Mouse (Mus musculus) liver, adult 2 months (tissue): ENCODE measurements around the gene Il31ra. TPM values are rescaled to one million over a fixed set of nuclear protein-coding genes. Genes with fewer than 3 reads are reported as not detected.

ENCODE experiments used
- DNase-seq: peaks from one replicate; pipeline ENCODE4 v3.0.0-alpha.2; 2011; ENCODE audit warnings: low read depth, low spot score; ENCODE audit errors: extremely low read depth
- H3K27ac ChIP-seq: fragments of 200-500 bp; replicated peaks from 2 replicates; pipeline ENCODE4 v1.5.1; 2012; ENCODE audit warnings: low read depth, mild to moderate bottlenecking, control low read depth, inconsistent platforms, low read length; ENCODE audit not compliant: insufficient read depth
- H3K27me3 ChIP-seq: fragments of 200-500 bp; 2 replicates; pipeline ENCODE4 v1.6.1; 2012; ENCODE audit warnings: mild to moderate bottlenecking, moderate library complexity, low read length, inconsistent platforms; ENCODE audit not compliant: control insufficient read depth, insufficient read depth
- H3K36me3 ChIP-seq: fragments of 200-500 bp; 2 replicates; pipeline ENCODE4 v1.6.1; 2012; ENCODE audit warnings: low read length, inconsistent platforms; ENCODE audit not compliant: control insufficient read depth, insufficient read depth
- H3K4me1 ChIP-seq: fragments of 200-500 bp; 2 replicates; pipeline ENCODE4 v1.6.1; 2011; ENCODE audit warnings: low read length; ENCODE audit not compliant: control insufficient read depth, insufficient read depth
- H3K4me3 ChIP-seq: fragments of 200-500 bp; 2 replicates; pipeline ENCODE4 v1.5.1; 2011; ENCODE audit warnings: low read depth, mild to moderate bottlenecking, control low read depth, low read length, moderate library complexity; ENCODE audit not compliant: insufficient read depth
- H3K79me2 ChIP-seq: fragments of 200-500 bp; 2 replicates; pipeline ENCODE4 v1.6.1; 2012; ENCODE audit warnings: inconsistent platforms, mild to moderate bottlenecking, low read length, moderate library complexity; ENCODE audit not compliant: control insufficient read depth, insufficient read depth
- H3K9ac ChIP-seq: fragments of 200-500 bp; 2 replicates; pipeline ENCODE4 v1.6.1; 2012; ENCODE audit warnings: low read depth, mild to moderate bottlenecking, control low read depth, inconsistent platforms, low read length
- CTCF ChIP-seq: fragments of 200-500 bp; IDR thresholded peaks from 2 replicates; pipeline ENCODE4 v1.5.1; 2011; ENCODE audit warnings: low read depth, low read length, control low read depth
- POLR2A ChIP-seq: fragments of 200-500 bp; IDR thresholded peaks from 2 replicates; pipeline ENCODE4 v1.6.1; 2011; ENCODE audit warnings: low read length, control low read depth; ENCODE audit not compliant: insufficient read depth; ENCODE audit errors: extremely low read depth
- WGBS: fragments of 180-500 bp; shearing (Covaris S2); methylation state at CpG from one replicate; pipeline ENCODE4 v1.1.7; 2018; 5-methylcytosine and 5-hydroxymethylcytosine counted together
- polyA plus RNA-seq: library from polyadenylated mRNA; depleted of rRNA; stranded (reverse); fragments of >200 nt; gene quantifications from 2 replicates; pipeline ENCODE4 v1.2.3, GENCODE M21; 2012
- total RNA-seq: library from RNA; depleted of rRNA; stranded (reverse); fragments of >200 nt; gene quantifications from 2 replicates; pipeline ENCODE4 v1.2.3, GENCODE M21; 2014

Il31ra gene
- total and polyA plus RNA-seq, 2 experiments, result not detected

DNA sequence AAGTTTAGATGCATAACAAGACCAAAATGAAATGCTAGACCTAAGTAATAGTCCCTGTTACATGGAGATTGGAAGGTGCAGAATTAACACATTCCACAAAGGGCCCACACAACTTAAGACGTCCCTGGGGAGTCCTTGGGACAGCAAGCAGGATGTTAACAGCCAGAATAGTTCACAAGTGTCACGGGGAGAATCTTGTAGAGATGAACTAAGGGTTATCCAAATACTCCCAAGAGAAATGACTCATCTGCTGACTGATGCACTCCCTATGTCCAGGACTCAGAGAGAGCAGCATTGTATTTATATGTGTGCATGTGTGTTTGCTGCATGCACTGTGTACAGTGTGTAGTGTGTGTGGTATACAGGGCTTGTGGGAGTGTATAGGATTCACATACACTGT lies 37.7 kb downstream of the Il31ra start:
- 62% methylated on average over 2 of the region's 2 CpGs for WGBS
- H3K4me3 ChIP-seq, result no peak overlapping the region
- H3K36me3 ChIP-seq, result no peaks in the 10 kb centered on the region
- no peak overlapping the region for H3K27ac ChIP-seq
- H3K27me3 ChIP-seq, result no peaks in the 10 kb centered on the region
- H3K79me2 ChIP-seq, result no peaks in the 10 kb centered on the region
- TF ChIP-seq CTCF, result no peak
- TF ChIP-seq POLR2A, result no peak
- DNase-seq, result no peak
- H3K9ac ChIP-seq, result no peak overlapping the region
- H3K4me1 ChIP-seq, result no peaks in the 10 kb centered on the region

DNA sequence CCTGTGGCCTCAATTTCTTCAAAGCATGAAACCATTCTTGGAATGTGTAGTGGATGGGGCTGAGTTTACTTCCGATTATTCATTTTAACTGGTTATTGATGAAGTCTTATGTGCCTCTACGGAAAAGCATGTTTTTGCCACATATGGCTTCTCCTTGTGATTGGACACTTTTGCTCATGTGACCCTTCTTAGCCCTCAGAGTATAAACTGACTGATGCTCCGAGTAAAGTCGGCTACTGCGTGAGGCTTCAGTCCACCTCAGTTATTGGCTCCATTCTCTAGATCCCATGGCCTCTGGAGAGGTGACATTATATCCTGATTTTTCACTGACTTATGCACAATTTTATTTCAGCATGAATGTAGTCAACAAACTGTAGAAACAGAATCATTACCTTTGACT lies 40.9 kb downstream of the Il31ra start:
- TF ChIP-seq CTCF (no peak), POLR2A (no peak)
- no peaks in the 10 kb centered on the region for H3K79me2 ChIP-seq
- DNase-seq, result no peak
- H3K27ac ChIP-seq, result no peak overlapping the region
- 89% methylated on average over 5 of the region's 5 CpGs for WGBS
- no peaks in the 10 kb centered on the region for H3K4me1 ChIP-seq
- H3K36me3 ChIP-seq, result no peaks in the 10 kb centered on the region
- H3K9ac ChIP-seq, result no peak overlapping the region
- no peaks in the 10 kb centered on the region for H3K27me3 ChIP-seq
- no peak overlapping the region for H3K4me3 ChIP-seq

DNA sequence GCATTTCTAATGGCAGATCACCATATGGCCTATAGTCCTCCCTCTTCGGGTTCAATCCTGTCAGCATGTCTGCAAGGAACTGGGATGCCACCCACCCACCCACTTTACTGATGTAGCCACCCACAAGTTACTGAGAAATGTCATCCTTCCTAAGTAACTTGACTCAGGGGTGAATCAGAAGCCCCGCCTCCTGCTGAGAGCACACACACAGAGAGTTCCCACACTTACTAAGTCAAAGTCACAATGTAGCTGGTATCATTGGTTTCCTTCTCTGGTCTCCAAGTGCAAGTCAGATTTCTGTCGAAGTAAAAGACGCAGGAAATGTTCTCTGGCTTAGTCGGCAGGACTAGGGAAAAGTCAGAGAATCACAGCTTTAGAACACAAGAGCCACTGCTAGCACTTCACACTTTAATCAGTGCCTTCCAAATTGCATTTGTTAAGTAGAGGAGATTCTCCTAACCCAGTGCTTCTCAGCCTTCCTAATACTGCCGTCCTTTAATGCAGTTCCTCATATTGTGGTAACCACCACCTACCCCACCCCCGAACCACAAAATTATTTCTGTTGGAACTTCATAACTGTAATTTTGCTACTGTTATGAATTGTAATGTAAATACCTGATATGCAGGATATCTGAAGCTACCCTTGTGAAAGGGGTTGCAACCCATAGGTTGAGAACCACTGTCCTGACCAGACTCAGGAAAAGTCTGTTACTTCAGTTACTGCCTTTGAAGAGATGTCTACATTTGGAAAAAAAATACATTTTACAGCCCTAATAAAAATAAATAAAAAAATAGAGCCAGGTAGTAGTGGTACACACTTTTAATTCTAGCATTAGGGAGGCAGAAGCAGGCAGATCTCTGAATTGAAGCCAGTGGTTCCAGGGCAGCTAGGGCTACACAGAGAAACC lies 42.3 kb downstream of the Il31ra start:
- no peak for DNase-seq
- no peak overlapping the region for H3K9ac ChIP-seq
- H3K4me3 ChIP-seq, result no peak overlapping the region
- no peak for TF ChIP-seq CTCF
- no peak for TF ChIP-seq POLR2A
- H3K27me3 ChIP-seq, result no peaks in the 10 kb centered on the region
- H3K27ac ChIP-seq, result no peak overlapping the region
- H3K79me2 ChIP-seq, result no peaks in the 10 kb centered on the region
- WGBS, result 79% methylated on average over 7 of the region's 7 CpGs
- no peaks in the 10 kb centered on the region for H3K4me1 ChIP-seq
- H3K36me3 ChIP-seq, result no peaks in the 10 kb centered on the region

DNA sequence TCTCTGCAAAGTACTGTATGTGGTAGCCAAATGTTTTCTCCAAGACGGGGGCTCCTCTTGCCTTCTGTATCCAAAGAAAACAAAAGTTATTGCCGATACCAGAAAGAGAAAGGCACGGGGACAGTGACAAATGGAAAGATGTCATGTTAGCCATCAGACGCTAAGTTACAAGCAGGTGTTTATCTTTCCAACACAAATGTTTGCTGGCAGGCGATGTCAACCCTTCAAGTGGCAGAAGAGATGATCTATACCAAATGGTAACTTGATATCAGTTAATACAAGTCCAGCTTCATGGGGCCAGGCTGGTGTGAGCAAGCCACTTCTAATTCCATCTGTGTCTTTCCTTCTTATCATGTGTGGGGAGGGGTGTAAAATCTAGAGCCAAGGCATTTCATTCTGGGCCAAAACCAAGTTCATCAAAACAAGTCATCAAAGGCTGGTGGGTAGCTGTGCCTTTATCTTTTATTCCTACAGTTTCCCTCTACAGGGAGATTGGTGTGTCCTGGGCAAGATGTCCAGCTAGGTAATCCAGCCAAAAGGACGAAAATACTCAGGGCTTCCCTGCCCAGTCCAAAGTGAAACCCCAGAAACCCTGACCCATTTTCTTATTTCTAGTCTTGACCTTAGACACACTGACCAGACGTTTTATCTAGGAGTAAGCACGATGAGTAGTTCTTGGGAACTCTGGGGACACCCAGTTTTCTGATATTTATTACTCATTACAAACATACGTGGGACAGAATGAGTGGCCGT lies 52.8 kb downstream of the Il31ra start:
- Histone ChIP-seq H3K9ac (no peak overlapping the region), H3K36me3 (no peaks in the 10 kb centered on the region), H3K79me2 (no peaks in the 10 kb centered on the region), H3K4me3 (no peak overlapping the region), H3K4me1 (no peaks in the 10 kb centered on the region), H3K27me3 (no peaks in the 10 kb centered on the region), H3K27ac (no peak overlapping the region)
- 59% methylated on average over 10 of the region's 10 CpGs for WGBS
- no peak for TF ChIP-seq POLR2A
- TF ChIP-seq CTCF, result no peak
- DNase-seq, result no peak

DNA sequence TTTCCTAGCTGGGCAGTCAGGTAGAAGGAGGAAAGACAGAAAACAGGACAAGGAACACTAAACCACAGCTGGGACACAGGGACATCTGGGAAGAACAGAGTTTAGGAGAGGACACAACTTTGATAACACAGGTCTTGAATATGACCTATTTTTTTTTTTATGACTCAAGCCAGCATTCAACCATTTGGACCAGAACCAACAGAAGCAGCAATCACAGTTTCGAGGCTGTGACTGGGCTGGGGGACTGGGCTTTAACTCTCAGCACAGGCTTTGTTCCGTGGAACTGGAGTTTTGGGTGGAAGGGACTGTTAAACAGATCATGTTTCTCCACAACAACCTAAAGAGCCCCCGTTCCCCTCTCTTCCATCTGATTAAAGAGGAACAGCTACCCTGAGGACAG lies 53.5 kb downstream of the Il31ra start:
- no peaks in the 10 kb centered on the region for H3K36me3 ChIP-seq
- no peaks in the 10 kb centered on the region for H3K27me3 ChIP-seq
- H3K27ac ChIP-seq, result no peak overlapping the region
- no peaks in the 10 kb centered on the region for H3K79me2 ChIP-seq
- H3K9ac ChIP-seq, result no peak overlapping the region
- WGBS, result 60% methylated on average over 3 of the region's 3 CpGs
- H3K4me1 ChIP-seq, result no peaks in the 10 kb centered on the region
- no peak for TF ChIP-seq POLR2A
- TF ChIP-seq CTCF, result no peak
- H3K4me3 ChIP-seq, result no peak overlapping the region
- no peak for DNase-seq
